Mouse (Mus musculus) ES-Bruce4 (cell line): ENCODE data around the gene Vps35l. TPM values are rescaled to one million over a fixed set of nuclear protein-coding genes. Genes with fewer than 3 reads are reported as not detected.

ENCODE experiments used
- H3K27ac ChIP-seq: 2 replicates; pipeline ENCODE4 v1.5.1; 2012; ENCODE audit warnings: low read length, inconsistent platforms; ENCODE audit not compliant: insufficient read depth
- H3K27me3 ChIP-seq: 2 replicates; pipeline ENCODE4 v1.6.1; 2012; ENCODE audit warnings: mild to moderate bottlenecking, low read length, inconsistent platforms; ENCODE audit not compliant: control insufficient read depth, poor library complexity, insufficient read depth, severe bottlenecking
- H3K36me3 ChIP-seq: 2 replicates; pipeline ENCODE4 v1.6.1; 2012; ENCODE audit warnings: inconsistent platforms, mild to moderate bottlenecking, low read length, moderate library complexity; ENCODE audit not compliant: control insufficient read depth, poor library complexity, insufficient read depth, severe bottlenecking
- H3K4me1 ChIP-seq: one replicate; pipeline ENCODE4 v1.8.1; 2011; ENCODE audit warnings: low read length; ENCODE audit not compliant: control insufficient read depth, insufficient read depth
- H3K4me3 ChIP-seq: 2 replicates; pipeline ENCODE4 v1.5.1; 2011; ENCODE audit warnings: low read depth, mild to moderate bottlenecking, low read length
- H3K9ac ChIP-seq: 2 replicates; pipeline ENCODE4 v1.6.1; 2012; ENCODE audit warnings: low read depth, mild to moderate bottlenecking, inconsistent platforms; ENCODE audit not compliant: poor library complexity, severe bottlenecking
- H3K9me3 ChIP-seq: replicated peaks from 2 replicates; pipeline ENCODE4 v1.6.1; 2012; ENCODE audit warnings: mild to moderate bottlenecking, low read length, inconsistent platforms; ENCODE audit not compliant: control insufficient read depth, poor library complexity, insufficient read depth, severe bottlenecking
- CTCF ChIP-seq: IDR thresholded peaks from one replicate; pipeline ENCODE4 v1.8.1; 2011; ENCODE audit warnings: low read depth, low read length
- EP300 ChIP-seq: IDR thresholded peaks from 2 replicates; pipeline ENCODE4 v1.6.1; 2011; ENCODE audit warnings: low read depth, low read length; ENCODE audit not compliant: insufficient read depth
- POLR2A ChIP-seq: IDR thresholded peaks from one replicate; pipeline ENCODE4 v1.8.1; 2011; ENCODE audit warnings: low read length; ENCODE audit not compliant: insufficient read depth
- polyA plus RNA-seq: library from polyadenylated mRNA; stranded (reverse); fragments of >200 nt; gene quantifications from 2 replicates; pipeline ENCODE4 v1.2.4, GENCODE M21; 2011; ENCODE audit warnings: low read depth; ENCODE audit not compliant: missing spikeins, insufficient read depth, insufficient read length

Gene Vps35l
- polyA plus RNA-seq, 1 experiment = 54.7 TPM

DNA sequence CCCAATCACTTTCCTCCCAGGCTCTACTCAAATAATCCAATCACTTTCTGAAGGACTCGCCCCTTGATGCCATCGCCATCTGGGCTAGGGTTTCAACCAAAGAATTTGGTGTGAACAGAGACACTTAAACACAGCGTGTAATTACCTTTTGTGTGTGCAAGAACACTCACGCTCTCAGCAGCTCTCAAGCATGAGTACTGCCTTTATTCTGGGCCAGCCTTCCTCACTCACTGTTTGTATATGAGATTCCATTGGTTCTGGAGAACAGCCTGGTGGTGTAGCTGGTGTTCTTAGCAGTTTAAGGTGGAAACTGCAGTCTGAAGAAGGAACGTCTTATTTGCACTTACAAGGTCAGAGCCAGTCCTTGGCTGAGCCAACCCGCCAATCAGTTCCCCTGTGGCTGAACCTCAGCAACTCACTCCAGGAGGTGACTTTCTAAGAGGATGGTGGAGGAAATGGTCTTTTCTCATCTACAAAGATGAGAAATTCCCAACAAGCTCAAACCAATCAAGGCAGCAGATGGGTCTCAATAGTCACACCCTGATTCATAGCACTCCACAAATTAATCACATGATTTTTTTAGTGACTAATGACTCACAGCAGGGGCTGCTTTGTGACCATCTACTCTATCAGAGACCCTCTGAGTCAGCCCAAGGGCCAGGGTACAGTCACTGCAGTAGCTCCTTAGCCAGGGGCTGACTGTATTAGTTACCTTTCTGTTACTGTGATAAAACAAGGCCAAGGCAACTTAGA lies 147.5 kb downstream of the Vps35l start:
- Histone ChIP-seq H3K4me1 (no peaks in the 10 kb centered on the region), H3K27ac (no peak overlapping the region), H3K9me3 (no peaks in the 10 kb centered on the region), H3K36me3 (no peaks in the 10 kb centered on the region), H3K4me3 (no peak overlapping the region), H3K27me3 (no peaks in the 10 kb centered on the region), H3K9ac (no peak overlapping the region)
- TF ChIP-seq POLR2A (no peak), CTCF (no peak), EP300 (no peak)

DNA sequence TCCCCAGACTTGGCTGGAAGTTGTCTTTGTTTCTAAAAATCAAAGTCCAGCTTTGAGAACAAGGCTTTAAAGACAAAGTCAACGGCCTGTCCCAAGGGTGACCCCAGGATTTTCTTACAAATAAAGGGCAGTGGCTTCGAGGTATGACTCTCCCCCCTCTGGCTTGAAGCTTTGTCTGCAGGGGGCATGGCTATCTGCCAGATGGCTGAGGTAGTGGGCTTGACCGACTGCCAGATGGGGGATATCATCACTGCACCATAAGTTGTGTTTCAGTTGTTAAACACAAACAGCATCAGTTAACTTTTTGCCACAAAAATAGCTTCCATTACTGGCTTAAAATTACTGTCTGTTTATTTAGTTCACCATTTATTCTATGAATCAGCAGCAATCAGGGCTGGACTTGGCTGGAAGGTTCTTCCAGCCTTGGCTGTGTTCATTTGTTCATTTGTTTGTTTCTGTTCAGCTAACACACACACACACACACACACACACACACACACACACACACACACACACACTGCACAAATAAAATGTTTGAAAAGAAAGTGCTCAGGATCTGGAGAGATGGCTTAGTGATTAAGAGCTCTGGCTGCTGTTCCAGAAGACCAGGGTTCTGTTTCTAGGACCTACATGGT lies 149.1 kb downstream of the Vps35l start:
- no peaks in the 10 kb centered on the region for H3K9me3 ChIP-seq
- no peak for TF ChIP-seq POLR2A
- TF ChIP-seq CTCF = no peak
- TF ChIP-seq EP300 = no peak
- no peak overlapping the region for H3K9ac ChIP-seq
- H3K4me1 ChIP-seq = no peaks in the 10 kb centered on the region
- H3K27ac ChIP-seq = no peak overlapping the region
- no peaks in the 10 kb centered on the region for H3K36me3 ChIP-seq
- H3K27me3 ChIP-seq = no peaks in the 10 kb centered on the region
- no peak overlapping the region for H3K4me3 ChIP-seq

Other genes with a start within 250 kb of the Vps35l start
- 7.2 and 7.7 TPM in 2 replicates for gene Itpripl2, start 248.3 kb upstream of the Vps35l start, polyA plus RNA-seq
- 29.0 and 30.8 TPM in 2 replicates for gene Coq7, start 206.9 kb upstream of the Vps35l start, polyA plus RNA-seq
- gene Tmc7, start 155.5 kb upstream of the Vps35l start, polyA plus RNA-seq = 7.7 TPM in 2 replicates
- 0.16 and 0.30 TPM in 2 replicates for gene Tmc5, start 142.9 kb upstream of the Vps35l start, polyA plus RNA-seq
- 24.7 and 29.9 TPM in 2 replicates for gene Gde1, start 34.4 kb upstream of the Vps35l start, polyA plus RNA-seq
- gene Ccp110, start 27.7 kb upstream of the Vps35l start, polyA plus RNA-seq = 36.0 and 43.8 TPM in 2 replicates
- 0.73 and 1.4 TPM in 2 replicates for gene Iqck, start 115.5 kb downstream of the Vps35l start, polyA plus RNA-seq
- 82.5 and 83.1 TPM in 2 replicates for gene Knop1, start 116.0 kb downstream of the Vps35l start, polyA plus RNA-seq